Mouse (Mus musculus) urinary bladder, adult 2 months (tissue): ENCODE data around the gene Slc46a3. TPM values are rescaled to one million over a fixed set of nuclear protein-coding genes. Genes with fewer than 3 reads are reported as not detected.
"Not testable (repeated sequence)": the region's sequence is repeated elsewhere in the genome, so short reads cannot be mapped to it uniquely, and the experiment has no call there.

Source experiments
- DNase-seq: peaks from one replicate; pipeline ENCODE4 v3.0.0; 2022; ENCODE audit warnings: low spot score
- polyA plus RNA-seq: library from polyadenylated mRNA; depleted of rRNA; stranded (reverse); fragments of >200 nt; gene quantifications from 2 replicates; pipeline ENCODE4 v1.2.3, GENCODE M21; 2012; rRNA removed

Slc46a3 gene
- 25.2 and 26.6 TPM in 2 replicates for polyA plus RNA-seq

GRCm38 (mm10) chr5:147894455-147895076 lies at the start of gene Slc46a3:
Gene Slc46a3, minus strand, starts transcription at chr5:147894815.
- DNase-seq = peak; percentile 93

- DNase-seq = no peak
Observed at GRCm38 (mm10) chr5:147939226-147939625, 44.6 kb upstream of the Slc46a3 start.

GRCm38 (mm10) chr5:147935096-147935495 lies 40.5 kb upstream of the Slc46a3 start:
- DNase-seq = no peak

- DNase-seq = no peak
Observed at GRCm38 (mm10) chr5:147928668-147929497, 34.3 kb upstream of the Slc46a3 start.

GRCm38 (mm10) chr5:147925935-147926604 lies 31.5 kb upstream of the Slc46a3 start:
- no peak for DNase-seq

GRCm38 (mm10) chr5:147924621-147925020 lies 30.0 kb upstream of the Slc46a3 start:
- no peak for DNase-seq

- no peak for DNase-seq
Observed at GRCm38 (mm10) chr5:147918044-147918846, 23.6 kb upstream of the Slc46a3 start.

GRCm38 (mm10) chr5:147916171-147916570 lies 21.6 kb upstream of the Slc46a3 start:
- DNase-seq = no peak

- DNase-seq = no peak
Observed at GRCm38 (mm10) chr5:147915038-147915566, 20.5 kb upstream of the Slc46a3 start.

- no peak for DNase-seq
Observed at GRCm38 (mm10) chr5:147913241-147913842, 18.7 kb upstream of the Slc46a3 start.

- no peak for DNase-seq
Observed at GRCm38 (mm10) chr5:147911744-147912143, 17.1 kb upstream of the Slc46a3 start.

GRCm38 (mm10) chr5:147910807-147911509 lies 16.3 kb upstream of the Slc46a3 start:
- no peak for DNase-seq

GRCm38 (mm10) chr5:147907851-147908250 lies 13.2 kb upstream of the Slc46a3 start:
- no peak for DNase-seq

- no peak for DNase-seq
Observed at GRCm38 (mm10) chr5:147907144-147907543, 12.5 kb upstream of the Slc46a3 start.

GRCm38 (mm10) chr5:147903166-147903565 lies 8.6 kb upstream of the Slc46a3 start:
- no peak for DNase-seq

GRCm38 (mm10) chr5:147902008-147902757 lies 7.6 kb upstream of the Slc46a3 start:
- no peak for DNase-seq

- no peak for DNase-seq
Observed at GRCm38 (mm10) chr5:147898968-147899549, 4.4 kb upstream of the Slc46a3 start.

GRCm38 (mm10) chr5:147898254-147898653 lies 3.6 kb upstream of the Slc46a3 start:
- DNase-seq = no peak

- DNase-seq = not testable (repeated sequence)
Observed at GRCm38 (mm10) chr5:147896501-147896900, 1.9 kb upstream of the Slc46a3 start.
